Mouse (Mus musculus) retina, embryonic 14.5 days (tissue): ENCODE measurements around the gene Cops7b.
"Not testable (repeated sequence)": the region's sequence is repeated elsewhere in the genome, so short reads cannot be mapped to it uniquely, and the experiment has no call there.

Experiments
- DNase-seq: peaks from one replicate; pipeline ENCODE4 v3.0.0-alpha.2; 2015; ENCODE audit warnings: low spot score

The Cops7b gene

DNA sequence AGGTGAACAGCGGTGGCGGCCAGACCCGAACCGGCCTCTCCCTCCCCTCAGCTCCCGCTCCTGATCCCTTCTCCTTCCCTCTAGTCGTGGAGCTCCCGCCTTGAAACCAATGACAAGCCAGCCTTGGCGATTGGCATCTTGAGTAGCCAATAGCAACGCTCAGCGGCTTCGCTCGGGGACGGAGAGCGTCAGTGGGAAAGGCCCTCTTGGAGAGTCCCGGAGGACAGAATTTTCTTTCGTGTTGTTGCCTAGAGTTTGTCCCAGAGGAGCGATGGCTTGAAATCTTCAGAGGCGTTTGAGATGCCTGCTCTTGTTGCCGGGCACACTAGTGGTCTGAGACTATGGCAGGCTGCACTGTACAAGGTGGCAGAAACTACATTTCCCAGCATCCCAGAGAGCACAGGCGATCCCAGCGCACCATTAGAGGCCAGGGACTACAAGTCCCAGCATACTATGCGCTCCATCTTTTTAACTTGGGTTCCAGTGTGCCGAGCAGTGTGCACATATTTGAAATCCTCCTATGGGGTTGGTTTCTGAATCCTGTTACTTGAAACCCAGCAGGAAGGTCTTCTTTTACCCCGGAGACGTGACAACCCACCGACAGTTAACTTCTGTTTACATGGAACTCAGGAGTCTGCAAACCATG lies at the start of gene Cops7b, which contains the start of gene Pde6d:
TSS of gene Cops7b (plus strand) at position 454 of the 646 bp plus-strand sequence.
TSS of gene Pde6d (minus strand) at position 179 of the 646 bp plus-strand sequence.
- peak; percentile 97 for DNase-seq

DNA sequence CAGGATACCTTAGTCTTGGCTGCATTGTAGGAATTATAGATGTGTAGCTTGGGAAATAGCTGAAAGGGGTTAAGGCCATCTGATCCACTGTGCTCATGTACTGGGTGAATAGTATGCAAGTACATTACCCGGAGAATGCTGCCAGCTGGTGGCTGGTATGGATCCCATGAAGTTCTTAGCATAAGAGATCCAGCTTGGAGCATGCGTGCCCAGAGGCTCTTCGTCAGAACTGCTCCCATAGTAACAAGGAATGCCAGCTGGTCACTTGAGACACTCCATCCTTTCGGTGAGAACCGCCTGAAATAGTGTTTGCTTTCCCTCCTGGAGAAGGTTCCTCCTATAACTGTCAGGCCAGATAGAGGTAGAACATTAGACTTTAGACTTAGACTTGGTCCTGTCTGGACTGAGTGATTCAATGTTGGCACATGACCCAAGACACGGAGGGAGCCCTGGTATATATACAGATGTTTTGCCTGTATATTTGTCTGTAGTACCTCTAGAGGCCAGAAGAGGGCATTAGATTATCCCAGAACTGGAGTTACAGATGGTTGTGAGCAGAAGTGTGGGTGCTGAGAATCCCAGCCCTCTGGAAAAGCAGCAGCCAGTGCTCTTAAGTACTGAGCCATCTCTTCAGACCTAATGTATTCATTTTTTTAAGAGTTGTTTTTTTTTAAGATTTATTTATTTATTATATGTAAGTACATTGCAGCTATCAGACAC lies 49.1 kb upstream of the Cops7b start:
- peak; percentile 43 for DNase-seq

DNA sequence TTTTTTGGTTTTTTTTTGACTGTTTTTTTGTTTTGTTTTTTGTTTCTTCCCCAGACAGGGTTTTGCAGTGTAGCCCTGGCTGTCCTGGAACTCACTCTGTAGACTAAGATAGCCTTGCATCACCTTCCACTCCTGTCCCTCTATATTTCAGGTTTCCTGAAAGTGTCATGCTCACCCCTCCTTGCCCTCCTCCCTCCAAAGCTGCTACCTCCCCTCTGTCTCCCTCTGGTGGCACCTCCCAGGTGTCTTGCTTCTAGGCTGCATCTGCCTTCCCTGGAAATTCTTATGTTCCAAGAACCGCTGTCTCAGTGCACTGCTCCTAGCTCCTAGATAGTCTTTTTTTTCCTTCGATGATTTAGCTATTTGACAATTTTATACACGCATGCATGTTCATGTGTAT lies 44.3 kb upstream of the Cops7b start:
- DNase-seq = no peak

DNA sequence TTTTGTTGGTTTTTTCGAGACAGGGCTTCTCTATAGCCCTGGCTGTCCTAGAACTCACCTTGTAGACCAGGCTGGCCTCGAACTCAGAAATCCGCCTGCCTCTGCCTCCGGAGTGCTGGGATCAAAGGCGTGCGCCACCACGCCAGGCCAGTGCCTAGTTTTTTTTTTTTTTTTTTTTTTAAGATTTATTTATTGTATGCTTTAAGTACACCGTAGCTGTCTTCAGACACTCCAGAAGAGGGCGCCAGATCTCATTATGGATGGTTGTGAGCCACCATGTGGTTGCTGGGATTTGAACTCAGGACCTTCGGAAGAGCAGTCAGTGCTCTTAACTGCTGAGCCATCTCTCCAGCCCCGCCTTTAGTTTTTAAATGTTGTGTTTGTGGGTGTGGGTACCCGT lies 43.1 kb upstream of the Cops7b start:
- DNase-seq = not testable (repeated sequence)

DNA sequence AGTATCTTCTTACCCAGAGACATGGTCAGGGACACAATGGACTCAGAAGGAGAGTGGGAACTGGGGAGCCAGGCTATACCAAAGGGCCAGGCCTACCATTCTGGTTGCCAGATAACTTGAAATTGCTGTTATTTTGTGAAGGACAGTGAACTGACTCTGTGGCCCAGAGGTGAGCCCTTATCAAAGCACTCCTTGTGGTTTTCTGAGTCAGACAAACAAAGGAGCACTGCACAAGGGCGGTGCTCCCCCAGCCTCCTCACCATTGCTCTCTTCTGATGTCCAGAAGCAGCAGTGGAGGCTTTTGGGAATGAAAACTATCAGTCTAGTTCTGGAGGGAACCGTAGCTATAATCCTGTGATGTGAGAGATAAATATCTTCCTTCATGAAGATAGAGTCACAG lies 40.1 kb upstream of the Cops7b start:
- DNase-seq = no peak

DNA sequence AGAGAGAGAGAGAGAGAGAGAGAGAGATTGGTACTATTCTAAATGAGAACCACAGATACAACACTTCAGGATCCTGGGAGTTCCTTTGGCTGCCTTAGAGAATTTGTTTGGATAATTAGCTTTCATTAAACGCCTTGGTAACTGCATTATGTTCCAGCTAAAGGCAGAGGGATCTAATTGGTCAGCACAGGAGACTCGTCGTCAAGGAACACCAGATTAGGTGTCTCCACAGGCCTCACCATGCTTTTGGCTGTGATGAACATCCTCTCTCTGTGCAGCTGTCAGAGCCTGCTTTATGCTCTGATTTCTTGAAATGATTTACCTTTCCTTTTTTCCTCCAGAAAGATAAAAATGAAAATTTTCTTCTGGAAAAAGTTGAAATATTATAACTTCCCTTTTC lies 35.9 kb upstream of the Cops7b start:
- DNase-seq = no peak

DNA sequence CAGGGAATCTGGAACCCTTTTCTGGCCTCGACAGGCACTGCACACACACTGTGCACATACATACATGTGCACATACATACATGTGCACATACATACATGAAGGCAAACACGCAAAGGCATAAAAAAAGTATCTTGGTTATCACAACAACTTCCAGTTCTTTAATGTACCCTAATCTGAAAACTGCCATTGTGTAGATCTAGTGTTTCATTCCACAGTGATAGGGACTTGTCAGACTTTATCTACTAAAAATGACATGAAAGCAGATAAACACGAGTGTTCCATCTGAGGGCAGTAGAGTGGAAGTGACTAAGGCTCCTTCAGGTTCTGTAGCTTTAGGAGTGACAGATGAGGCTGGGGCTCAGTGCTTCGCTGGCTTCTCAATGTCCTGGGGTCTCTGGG lies 31.4 kb upstream of the Cops7b start:
- DNase-seq = no peak

DNA sequence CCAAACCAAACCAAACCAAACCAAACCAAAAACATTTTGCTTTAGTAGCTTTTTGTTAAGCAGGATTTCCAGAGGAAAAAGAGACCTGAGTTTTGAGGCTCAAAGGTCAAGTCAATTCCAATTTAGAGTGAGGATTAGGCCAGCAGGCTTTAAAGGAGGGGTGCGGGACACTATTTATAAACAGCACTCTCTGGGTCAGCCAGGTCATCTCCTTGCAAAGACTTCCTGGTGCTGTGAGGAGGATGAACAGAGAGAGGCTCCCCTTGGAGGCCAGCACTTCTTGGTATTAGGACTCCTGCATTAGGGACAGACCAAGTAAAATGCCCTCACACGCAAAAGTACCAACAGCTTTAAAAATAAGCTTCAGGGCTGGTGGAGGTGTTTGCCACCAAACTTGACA lies 30.8 kb upstream of the Cops7b start:
- DNase-seq = no peak

DNA sequence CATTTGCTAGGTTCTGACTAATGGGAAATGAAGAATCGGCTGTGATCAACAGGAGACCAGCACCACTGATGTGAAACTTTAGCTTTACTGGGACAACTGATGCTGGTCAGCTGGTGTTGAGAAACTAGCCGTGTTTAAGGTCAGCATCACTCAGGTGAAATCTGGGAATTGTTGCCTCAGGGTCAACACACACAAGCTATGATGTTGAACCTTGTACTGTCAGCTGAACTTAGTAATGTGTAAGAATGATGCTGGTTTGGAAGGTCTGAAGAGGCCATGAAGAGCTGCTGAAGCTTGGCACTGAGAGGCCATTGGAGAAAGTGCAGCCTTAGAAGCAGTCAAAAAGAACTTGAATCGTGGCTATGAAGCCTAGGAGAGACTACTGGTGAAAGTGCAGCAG lies 27.0 kb upstream of the Cops7b start:
- no peak for DNase-seq

DNA sequence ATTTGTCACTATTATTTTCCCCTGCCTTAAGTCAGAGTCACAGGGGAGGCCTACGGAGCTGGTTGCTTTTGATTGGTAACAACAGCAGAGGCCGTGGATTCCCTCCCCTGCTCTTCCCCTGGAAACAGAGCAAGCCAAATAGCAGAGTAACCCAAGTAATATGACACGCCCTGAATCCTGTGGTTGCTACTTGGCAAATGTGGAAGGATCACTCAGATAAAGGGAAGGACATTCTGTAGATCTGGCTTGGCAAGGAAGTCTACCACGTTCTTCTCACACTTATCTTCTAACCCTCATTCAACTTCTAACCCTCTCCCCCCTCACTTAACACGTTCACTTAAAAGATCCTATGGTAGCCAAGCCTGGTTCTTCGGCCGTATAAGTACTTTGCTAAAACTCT lies 24.8 kb upstream of the Cops7b start:
- no peak for DNase-seq

DNA sequence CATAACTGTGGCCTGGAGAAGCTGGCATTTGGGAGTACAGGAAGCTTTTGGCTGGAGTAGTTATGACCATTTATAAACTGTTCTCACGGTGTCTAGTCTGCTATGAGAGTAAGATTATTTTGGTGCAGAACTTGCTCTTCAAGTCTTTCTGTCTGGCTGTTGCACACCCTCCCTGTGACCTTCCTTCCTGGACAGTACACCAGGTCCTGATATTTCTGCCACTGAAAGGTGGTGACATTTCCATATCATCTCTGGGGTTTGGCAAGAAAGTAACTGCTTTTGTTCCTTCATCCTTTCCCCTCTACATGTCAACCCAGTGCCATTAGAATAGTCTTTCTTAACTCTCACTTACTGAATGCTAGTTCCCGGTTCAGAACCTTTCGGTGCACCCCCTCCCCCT lies 23.5 kb upstream of the Cops7b start:
- DNase-seq = no peak

DNA sequence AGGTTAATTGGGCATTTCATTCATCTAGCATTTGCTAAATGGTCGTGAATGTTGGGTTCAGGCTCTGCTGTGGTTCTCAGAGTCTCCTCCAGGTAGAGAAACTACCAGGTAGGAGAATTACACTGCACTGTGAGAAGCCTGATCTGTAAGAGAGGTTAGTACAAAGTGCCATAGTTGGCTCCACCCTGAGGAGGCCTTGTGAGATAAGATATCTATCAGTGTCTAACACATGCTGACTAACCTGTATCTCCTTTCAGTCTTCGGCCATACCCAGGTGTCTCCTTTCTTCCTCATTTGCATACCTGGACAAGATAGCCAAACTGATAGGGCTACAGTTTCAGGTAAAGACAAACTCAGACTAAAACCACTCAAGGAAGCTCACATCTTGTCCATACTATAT lies 20.0 kb upstream of the Cops7b start:
- no peak for DNase-seq

DNA sequence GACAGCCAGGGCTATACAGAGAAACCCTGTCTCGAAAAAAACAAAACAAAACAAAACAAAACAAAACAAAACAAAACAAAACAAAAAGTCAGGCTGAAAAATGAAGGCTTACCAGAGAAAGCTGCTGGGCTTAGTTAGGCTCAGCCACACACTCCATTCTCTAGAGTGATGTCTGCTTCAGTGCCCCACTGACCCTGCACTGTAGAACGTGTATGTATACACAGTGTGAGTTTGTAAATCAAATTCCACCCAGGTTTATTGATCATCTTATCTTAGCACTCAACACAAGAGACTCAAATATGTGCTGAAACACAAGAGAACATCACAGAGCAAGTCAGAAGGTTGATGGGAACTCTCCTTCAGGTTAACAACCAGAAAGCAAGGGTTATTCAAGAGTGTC lies 14.3 kb upstream of the Cops7b start:
- DNase-seq = no peak

DNA sequence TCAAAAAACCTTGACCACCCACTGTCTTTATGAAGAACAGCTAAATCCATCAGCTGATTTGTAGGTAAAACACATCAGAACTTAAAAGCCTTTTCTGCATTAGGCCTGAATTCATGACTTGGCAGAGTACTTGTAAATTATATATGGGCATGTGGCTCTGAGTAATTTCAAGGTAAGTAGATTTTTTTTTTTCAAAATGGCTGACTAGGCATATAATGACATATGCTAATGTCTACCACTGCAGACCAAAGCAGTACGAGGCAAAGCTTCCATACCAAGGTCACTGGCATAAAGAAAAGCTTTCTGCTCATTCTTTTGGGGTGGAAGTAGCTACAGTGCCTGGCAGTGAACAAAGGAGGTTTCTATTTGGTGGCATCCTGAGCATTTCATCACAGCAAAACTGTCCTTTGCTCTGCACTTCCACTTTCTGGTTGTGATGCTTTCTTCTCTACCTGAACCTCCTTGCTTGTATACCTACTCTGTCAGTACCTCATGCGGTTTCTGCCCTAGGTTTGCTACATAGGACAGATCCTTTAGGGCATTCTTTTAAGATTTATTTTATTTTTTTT lies 13.3 kb upstream of the Cops7b start:
- DNase-seq = no peak

DNA sequence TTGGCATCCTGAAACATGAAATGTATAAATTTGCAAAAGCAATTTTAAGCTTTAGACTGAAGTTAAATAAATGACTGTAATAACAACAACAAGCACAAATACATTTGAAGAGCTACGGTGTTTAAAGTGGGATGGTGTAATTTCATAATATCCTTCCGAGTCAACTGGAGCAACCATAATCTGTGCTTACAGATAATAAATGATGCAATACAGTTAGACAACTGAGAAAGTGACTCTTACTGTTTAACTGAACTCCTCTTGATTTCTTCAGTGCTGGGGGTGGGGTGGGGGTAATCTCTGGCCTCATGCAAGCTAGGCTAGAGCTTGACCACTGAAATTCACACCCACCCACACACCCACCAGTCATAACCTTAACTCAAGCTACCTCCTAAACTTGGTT lies 11.3 kb upstream of the Cops7b start:
- no peak for DNase-seq

DNA sequence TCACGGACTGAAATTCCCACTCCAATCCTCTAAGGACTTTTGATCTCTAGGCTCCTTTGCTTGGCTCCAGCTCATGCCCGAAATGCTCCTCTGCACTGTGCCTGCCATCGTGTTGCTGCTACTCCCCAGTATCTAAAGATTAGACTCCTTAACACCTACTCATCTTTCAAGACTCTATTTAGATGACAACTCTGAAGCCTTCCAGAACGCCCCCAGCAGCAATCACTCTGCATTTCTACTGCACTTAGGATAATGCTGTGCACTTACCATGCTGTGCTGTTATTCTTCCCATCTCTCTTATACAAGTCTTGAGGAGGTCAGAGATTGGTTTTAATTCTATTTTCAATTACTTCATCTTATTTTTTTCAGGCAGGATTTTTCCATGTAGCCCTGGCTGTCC lies 10.8 kb upstream of the Cops7b start:
- no peak for DNase-seq

DNA sequence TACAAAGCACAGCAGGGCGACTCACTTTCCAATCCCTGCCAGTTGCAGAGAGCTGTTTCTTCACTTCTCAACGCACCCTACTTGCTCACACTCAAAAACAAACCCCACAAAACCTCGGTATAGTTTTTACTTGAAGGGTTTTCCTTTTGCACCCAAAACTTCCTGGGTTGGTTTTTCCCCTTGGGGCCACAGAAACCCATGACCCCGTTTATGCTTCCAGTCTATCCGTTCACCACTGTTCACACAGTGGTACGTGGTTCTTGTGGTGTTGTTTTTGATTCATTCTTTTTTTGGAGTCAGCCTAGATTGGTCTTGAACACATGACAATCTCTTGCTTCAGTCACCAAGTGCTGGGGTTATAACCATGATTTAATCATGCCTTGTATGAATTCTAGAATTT lies 2.3 kb upstream of the Cops7b start:
- DNase-seq = no peak

DNA sequence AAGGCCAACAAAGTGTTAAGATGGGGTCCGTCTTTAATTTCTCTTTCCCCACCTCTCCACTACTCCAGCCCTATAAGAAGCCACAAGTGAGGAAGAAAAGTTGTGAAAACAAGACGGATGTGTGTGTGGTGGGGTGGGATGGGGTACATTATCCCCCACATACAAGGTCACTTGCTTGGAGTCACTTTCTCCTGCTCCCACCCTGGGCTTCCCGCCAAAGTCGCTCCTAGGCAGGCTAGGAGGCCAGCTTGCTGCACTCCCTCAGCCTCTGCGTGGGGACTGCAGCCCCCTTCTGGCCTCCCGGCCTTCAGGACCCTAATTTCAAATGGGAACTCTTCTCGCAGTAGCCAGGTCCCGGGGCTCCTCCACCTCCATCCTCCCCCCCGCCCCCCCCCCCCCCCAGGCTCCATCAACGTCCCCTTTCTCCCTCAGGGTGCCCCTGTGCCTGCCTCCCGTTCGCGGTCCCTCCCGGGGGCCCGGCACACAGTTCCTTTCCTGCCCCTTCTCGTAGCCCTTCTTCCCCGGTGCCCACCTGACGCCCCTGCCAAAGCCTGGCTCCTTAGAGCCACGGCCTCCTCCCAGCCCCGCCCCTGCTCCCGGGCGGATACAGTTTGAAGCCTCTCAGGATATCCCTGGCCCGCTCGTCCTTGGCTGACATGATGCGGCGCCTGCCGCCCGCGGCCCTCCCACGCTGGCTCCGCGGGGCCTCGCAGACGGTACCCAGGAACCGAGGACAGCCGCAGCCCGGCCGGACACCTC lies 833 bp upstream of the Cops7b start:
- peak; percentile 23 for DNase-seq

DNA sequence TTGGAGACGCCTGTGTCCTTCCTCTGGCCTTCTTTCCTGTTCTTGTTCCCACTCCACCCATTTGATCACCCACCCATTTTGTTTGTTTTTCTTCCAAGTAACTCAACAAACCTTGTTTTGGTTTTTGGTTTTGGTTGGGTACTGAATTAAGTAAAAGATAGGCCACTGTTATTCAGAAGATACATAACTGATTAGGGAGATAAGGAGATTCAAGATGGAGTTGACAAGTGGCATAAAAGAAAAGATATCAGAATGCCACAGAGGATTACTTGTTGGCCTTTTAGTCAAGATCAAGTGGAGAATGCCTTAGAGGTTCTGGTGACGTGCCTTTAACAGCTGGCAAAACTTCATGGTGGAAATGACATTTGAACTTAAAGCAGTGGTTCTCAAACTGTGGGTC lies 1.0 kb downstream of the Cops7b start:
- DNase-seq = no peak

DNA sequence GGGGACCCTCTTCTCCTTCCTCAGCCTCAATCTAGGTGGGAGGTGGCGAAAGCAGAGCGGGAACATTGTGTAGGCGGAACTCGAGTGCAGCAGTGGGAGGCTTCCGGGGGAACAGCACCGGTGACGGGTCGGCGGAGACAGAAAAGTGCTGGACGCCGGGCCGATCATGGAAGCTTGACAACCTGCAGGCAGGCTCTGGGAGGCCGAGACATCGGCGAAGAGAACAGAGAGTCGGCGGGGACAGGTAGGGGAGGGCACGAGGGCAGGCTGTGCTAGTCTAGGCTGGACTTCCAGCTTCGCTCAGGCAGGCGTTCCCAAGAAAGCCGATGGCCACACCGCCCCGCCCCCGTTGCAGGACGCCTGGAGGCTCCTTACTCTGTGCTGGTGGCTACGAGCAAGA lies 4.3 kb downstream of the Cops7b start:
- peak; percentile 84 for DNase-seq

DNA sequence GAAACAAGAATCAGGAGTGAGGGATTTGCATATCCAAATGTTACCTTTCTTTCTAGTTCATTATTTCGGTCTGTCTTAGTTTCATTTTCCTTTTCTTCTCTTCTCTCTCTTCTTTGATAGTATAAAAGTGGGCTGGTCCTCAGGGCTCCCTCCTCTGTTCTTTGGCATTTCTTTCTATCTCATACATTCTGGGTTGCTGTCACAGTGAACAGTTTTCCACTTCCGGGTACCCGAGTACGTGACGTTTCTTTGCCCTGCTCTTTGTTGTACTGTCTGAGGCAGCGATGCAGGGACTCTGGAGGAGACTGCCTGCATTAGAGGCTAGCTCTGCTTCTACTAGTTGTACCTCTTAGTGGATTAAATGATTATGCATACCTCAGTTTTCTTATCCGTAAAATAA lies 11.8 kb downstream of the Cops7b start:
- no peak for DNase-seq

DNA sequence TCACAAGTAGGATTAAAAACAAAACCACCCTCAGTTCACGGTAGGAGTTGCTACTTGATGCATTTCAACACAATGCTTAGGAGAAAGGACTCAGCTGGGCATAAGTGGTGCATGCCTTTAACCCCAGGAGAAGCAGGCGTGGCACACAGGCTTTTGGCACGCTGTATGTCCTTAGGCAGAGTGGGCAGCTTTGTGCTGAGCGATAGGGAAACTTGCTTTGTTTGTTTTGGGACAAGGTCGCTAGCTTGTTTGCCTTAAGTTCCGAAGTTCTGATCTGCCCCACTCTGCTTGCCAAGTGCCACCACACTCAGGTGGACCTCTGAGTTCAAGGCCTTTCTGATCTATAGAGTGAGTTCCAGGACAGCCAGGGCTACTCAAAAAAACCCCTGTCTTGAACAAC lies 12.6 kb downstream of the Cops7b start:
- no peak for DNase-seq

DNA sequence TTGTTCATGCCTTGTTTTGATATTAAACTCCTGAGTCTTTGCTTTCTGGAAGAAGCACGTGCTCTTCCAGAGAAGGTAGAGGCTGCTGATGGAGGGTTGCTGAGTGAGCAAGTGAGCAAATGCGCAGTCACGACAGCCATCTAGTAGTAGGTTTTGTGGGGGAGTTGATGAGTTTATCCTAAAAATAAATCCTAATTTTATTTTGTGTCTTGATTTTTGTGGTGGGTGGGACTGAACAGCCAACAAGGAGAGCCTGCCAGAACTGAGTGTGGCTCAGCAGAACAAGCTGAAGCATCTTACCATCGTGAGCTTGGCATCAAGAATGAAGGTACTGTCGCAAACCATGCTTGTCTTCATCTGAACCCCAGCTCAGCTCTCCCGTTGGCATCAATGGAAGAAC lies 13.8 kb downstream of the Cops7b start:
- DNase-seq = no peak
